Mouse (Mus musculus) granulocyte monocyte progenitor cell, adult 5-6 weeks (primary cell): ENCODE measurements around the gene Ptpn11. TPM values are rescaled to one million over a fixed set of nuclear protein-coding genes. Genes with fewer than 3 reads are reported as not detected.

ENCODE experiments used
- ATAC-seq: replicated peaks from 2 replicates; pipeline ENCODE4 v1.8.0; 2016; ENCODE audit warnings: mild to moderate bottlenecking, moderate TSS enrichment, inconsistent platforms; ENCODE audit not compliant: poor library complexity, severe bottlenecking
- total RNA-seq, 2 experiments: library from RNA; stranded (forward) in 1 of 2; stranded (reverse) in 1 of 2; fragments of 200-712, 200-1000 nt in 1 of 2; fragments of >200 nt in 1 of 2; fragmentation: Nextera tagmentation in 1 of 2; gene quantifications; 2 replicates each; pipeline ENCODE4 v1.2.3; 2014 to 2017

The Ptpn11 gene
- total RNA-seq, 2 experiments from 2014 or later: 33.6 to 45.8 TPM

DNA sequence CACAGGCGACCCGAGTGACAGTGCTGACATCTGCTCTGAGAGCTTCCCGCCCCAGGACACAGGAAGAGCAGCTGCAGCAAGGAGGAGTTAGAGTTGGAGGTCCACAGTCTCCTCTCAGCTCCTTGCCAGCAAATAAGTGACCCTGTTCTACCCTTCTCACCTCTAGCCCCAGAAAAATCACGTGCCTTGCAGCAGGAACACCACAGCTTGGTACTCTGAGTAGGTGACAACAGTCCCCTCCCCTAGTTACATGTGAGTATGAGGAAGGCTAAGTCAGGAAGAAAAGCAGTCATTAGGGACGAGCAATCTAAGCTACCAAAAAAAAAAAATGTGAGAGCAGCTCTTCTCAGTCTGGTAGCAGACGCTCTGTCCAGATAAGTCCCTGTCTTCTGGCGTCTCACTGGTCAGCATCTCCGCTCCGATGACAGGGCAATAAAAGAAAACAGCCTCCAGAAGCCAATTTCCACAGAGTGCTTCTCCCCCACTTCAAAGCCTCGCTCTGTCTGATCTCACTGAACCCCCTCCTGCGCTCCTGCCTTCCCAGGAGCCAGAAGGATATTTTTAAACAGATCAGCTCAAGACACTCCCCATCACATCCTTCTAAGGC is 6.1 kb downstream of the Ptpn11 start:
- ATAC-seq: no peak

- no peak for ATAC-seq
Observed at GRCm38 (mm10) chr5:121184375-121184774, 6.8 kb downstream of the Ptpn11 start.

DNA sequence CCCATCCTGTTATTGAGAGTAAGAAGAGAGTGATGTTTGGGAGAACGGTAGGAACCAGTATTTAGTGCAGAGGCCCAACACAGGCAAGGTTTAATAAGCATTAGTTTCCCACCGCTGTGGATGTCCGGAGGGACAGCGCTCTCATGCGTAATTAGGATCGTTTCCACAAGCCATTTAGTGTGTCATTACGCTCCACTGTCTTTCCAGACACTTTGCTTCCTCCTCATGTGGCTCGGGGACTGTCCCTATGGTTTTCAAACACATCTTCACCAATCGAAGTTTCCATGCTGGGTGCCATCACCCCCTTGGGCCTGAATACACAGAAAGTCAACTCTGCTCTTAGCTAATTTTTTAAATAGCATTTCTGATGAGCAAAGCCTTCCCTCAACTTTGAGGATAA is 7.9 kb downstream of the Ptpn11 start:
- ATAC-seq: no peak

DNA sequence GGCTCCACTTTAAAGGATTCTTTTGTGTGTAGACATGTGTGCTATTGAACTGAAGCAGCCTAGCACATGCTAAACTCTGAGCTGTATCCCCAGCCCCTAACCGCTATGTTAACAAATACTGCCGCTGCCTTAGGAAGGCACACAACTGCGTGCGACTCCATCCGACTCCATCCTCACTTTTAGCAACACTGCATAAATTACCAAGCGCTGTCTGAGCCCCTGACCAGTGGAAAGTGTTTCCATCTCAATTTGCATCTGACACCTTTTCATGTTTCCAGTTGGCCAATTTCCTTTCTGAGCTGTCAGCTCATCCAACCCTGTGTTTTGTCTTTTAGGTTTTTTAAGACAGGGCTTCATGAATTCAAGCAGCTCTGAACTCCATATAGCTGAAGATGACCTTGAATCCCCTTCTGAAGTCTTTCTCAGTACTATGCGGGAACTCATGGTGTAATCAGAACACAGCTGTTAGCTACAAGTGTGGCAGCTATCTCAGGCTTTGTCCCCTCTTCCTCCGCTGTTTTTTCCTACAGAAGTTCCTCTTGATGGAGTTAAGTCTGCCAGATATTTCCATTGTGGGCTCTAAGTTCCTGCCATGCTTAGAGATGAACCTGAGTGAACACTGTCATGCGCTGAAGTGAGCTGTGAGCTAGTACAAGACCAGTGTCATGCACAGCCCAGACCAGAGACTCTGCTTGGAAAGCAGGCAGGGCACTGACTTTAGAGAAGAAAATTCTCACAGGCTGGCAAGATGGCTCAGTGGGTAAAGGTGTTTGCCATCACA is 11.9 kb downstream of the Ptpn11 start:
- no peak for ATAC-seq

GRCm38 (mm10) chr5:121172835-121173234 is 18.4 kb downstream of the Ptpn11 start:
- no peak for ATAC-seq

- ATAC-seq: no peak
Observed at GRCm38 (mm10) chr5:121169588-121169987, 21.6 kb downstream of the Ptpn11 start.

DNA sequence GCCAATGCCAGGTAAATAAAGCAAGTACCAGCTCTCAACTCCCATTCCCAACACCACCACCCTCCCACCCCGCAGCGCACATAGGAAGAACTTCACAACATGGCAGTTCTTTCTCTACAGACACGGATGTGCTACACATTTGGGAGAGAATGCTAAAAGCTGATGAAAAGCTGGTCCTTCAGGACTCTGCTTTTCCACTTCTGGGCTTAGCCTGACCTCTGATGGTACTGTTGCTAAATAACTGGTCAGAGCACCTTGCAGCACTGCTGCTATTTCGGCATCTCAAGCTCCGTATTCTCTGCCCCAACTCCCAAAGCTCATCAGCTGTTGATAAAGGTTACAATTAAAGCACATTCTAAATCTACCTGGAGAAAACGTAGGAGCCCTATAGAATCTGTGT is 24.3 kb downstream of the Ptpn11 start:
- no peak for ATAC-seq

DNA sequence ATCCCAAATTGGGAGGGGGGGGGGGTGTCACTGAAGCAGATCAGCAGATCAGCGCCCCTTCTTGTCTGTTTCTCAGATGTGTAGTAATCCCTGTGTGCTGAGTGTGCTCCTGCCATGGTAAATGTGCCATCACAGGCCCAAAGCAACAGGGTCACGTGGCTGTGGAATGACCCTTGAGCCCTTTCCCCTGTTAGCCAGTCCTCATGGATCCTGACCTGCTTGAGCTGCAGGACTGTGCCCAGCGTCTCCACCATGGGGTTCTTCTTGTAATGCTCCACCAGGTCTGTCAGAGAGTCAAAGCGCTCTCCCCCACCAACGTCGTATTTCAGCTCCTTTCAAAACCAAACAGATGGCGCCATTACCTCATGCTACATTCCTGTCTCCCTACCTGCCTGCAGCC is 28.3 kb downstream of the Ptpn11 start:
- no peak for ATAC-seq

- no peak for ATAC-seq
Observed at GRCm38 (mm10) chr5:121162285-121162684, 28.9 kb downstream of the Ptpn11 start.

- ATAC-seq: no peak
Observed at GRCm38 (mm10) chr5:121158966-121159365, 32.2 kb downstream of the Ptpn11 start.

DNA sequence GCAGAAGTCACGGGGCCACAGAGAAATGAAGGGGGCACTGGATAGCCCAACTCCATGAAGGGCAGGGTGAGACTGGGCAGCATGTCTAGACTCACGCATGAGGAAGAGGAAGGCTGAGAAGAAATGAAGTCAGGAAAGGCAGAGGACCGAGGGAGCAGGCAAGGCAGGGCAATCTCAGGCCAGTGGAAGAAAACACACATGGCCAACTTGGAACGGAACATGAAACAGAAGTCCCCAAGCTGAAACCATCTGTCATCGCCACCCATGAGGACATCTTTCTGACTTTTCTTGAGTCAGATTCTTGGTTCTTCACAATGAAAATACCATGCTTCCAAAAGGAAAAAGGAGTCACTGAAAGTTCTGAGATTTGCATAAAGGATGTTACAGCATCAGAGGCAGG is 33.7 kb downstream of the Ptpn11 start:
- ATAC-seq: no peak

GRCm38 (mm10) chr5:121157017-121157416 is 34.2 kb downstream of the Ptpn11 start:
- ATAC-seq: no peak

GRCm38 (mm10) chr5:121156121-121156520 is 35.1 kb downstream of the Ptpn11 start:
- ATAC-seq: no peak

DNA sequence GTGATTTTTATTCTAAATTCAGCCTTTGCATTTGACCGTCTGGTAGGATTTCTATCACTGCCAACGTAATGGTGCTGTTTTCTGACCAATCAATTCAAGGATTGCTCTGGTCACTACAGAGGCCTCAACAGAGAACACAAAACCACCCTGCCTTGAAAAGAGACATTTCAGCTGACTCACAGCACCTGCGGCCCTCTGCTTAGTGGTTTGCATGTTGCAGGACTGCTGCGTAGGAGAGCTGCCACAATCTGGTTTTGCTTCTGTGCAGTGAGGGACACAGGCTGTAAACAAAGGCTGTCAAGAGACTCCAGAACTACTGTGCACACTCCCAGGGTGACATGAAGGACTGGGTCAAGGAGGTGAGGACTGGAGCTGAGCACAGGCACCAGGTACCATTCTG is 40.5 kb downstream of the Ptpn11 start:
- ATAC-seq: no peak

GRCm38 (mm10) chr5:121149246-121149645 is 42.0 kb downstream of the Ptpn11 start:
- no peak for ATAC-seq

- no peak for ATAC-seq
Observed at GRCm38 (mm10) chr5:121146275-121146674, 44.9 kb downstream of the Ptpn11 start.

- no peak for ATAC-seq
Observed at GRCm38 (mm10) chr5:121145609-121146008, 45.6 kb downstream of the Ptpn11 start.

DNA sequence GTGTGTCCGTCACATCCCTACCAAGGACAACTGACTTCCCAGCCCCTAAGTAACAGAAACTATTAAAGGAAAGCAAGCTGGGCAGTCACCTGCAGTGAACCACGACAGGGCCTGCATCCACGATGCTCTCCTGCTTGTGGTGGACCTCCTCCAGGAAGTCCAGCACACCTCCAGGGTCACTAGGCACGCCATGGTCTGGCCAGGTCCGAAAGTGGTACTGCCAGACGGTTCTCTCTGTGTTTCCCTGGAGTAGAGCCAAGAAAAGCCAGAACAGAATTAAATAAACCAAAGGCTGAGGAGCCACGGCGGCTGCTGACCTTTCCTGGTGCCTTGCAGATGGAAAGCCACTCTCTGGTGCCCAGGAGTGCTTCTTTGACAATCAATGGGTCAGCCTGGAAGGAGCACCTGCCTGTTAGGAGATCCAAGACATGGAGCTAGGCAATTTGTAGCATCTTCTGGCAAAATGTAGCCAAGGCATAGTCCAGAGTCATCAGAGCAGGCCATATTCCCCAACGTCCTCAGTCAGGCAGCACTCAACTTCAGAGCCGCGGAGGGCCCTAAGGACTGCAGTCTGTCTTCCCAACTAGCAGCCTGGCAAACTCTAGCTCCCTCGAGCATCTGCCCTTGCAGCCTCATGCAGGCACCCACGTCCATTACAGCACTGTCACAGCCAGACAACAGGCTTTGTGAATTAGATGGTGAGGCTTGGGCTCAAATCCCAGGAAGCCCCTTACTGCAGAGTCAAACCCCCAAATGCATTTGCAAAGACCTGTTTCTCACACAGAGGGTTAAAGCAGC is 46.6 kb downstream of the Ptpn11 start:
- no peak for ATAC-seq

GRCm38 (mm10) chr5:121142431-121143119 is 48.6 kb downstream of the Ptpn11 start:
- ATAC-seq: peak; percentile 87

DNA sequence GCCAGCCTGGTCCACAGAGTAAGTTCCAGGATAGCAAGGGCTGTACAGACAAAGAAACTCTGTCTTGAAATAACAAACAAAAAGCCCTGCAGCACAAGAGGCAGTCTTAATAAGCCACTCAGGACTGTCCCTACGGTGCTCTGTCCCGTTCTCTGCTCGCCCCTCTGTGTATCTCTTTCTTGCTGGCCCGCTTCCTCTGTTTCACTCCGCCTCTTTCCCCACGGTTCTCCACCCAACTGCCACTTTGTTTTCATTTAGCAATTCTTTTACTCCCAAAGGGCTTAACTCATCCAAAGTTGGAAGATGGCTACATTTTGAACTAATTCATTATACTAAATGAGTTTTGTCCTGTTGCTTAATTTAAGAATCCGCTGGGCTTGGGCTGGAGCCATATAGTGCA is 50.9 kb downstream of the Ptpn11 start:
- ATAC-seq: no peak

- no peak for ATAC-seq
Observed at GRCm38 (mm10) chr5:121137125-121137524, 54.1 kb downstream of the Ptpn11 start.
